Mouse (Mus musculus): ENCODE measurements around the gene Smtnl1. TPM values are rescaled to one million over a fixed set of nuclear protein-coding genes. Genes with fewer than 3 reads are reported as not detected.

The Smtnl1 gene
- polyA plus RNA-seq, 1 experiment from 2014 or later: 0.49 TPM

DNA sequence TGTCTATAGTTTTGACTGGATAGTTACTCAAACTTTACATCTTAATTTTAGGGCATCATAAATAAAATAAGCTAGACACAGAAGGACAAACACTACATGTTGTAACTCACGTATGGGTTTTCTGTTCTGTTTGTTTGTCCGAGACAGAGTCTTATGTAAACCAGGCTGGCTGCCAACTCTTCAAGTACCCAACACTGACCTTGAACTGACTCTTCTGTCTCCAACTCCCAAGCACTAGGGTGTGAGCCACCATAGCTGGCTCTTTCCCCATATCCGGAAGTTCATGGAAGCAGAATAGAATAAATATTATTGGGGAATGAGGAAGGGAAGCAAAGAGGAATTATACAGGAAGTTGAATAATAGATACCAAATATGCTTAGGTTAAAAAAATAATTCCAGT, 29.9 kb downstream of the Smtnl1 start:
- no peak overlapping the region for H3K4me3 ChIP-seq (replicated peaks)
- no peak overlapping the region for H3K27ac ChIP-seq
- H3K9ac ChIP-seq (replicated peaks): no peak overlapping the region
- 88% methylated on average over 3 of the region's 3 CpGs for WGBS
- H3K36me3 ChIP-seq: no peaks in the 10 kb centered on the region
- peaks cover 7% of the 10 kb centered on the region; the same call in 1 of the 2 replicates for H3K27me3 ChIP-seq
- ATAC-seq (ENCODE audit: insufficient number of reproducible peaks, insufficient read depth, low FRiP score, low TSS enrichment, low read depth): no peak
- peaks cover 9% of the 10 kb centered on the region; the same call in 1 of the 2 replicates for H3K9me3 ChIP-seq
- no peaks in the 10 kb centered on the region for H3K4me1 ChIP-seq (replicated peaks)
- H3K4me2 ChIP-seq: no peak overlapping the region

DNA sequence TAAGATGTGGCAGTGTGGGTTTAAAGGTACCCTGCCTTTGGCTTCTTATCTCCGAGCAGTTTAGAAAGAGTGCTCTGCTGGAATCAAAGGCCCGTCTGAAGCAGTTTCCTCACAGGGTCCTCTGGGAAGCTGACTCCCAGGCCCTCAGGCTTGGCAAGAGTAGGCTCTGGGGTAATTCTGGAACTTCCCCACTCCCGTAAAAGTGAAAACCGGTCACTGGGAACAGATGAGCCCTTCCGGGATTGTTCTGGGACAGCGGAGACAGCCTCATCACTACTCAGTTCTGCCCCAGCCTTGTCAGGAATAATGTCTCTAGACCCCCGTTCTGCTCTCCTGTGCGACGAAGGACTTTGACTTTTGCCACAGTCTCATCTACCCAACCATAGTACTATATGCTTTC, 32.0 kb downstream of the Smtnl1 start:
- WGBS: 50% methylated on average over 9 of the region's 9 CpGs
- peaks cover 7% of the 10 kb centered on the region; the same call in 1 of the 2 replicates for H3K27me3 ChIP-seq
- no peaks in the 10 kb centered on the region for H3K4me1 ChIP-seq (replicated peaks)
- no peak overlapping the region for H3K9ac ChIP-seq (replicated peaks)
- H3K36me3 ChIP-seq: no peaks in the 10 kb centered on the region
- peaks cover 5% of the 10 kb centered on the region; the same call in 1 of the 2 replicates for H3K9me3 ChIP-seq
- no peak overlapping the region for H3K4me3 ChIP-seq (replicated peaks)
- ATAC-seq (ENCODE audit: insufficient number of reproducible peaks, insufficient read depth, low FRiP score, low TSS enrichment, low read depth): no peak
- H3K27ac ChIP-seq: no peak overlapping the region
- H3K4me2 ChIP-seq: no peak overlapping the region

DNA sequence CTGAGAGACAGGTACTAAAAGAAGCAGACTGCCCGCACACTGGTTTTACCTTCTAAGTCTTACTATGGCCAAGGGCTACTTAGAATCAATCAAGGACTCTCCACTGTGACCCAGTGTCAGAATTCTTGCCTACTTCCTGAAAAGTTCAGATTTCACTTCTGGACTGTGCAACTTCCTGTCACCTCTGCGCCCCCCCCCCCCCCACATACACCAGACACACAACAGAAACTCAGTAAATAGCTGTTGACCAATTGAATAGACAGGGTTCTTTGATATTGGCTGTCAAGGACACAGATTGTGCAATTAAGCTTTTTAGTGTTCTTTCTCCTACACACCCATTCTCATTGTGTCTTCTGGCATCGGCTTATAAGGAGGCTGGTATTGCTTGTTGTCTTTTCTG, 34.1 kb downstream of the Smtnl1 start:
- H3K4me2 ChIP-seq: no peak overlapping the region
- ATAC-seq (ENCODE audit: insufficient number of reproducible peaks, insufficient read depth, low FRiP score, low TSS enrichment, low read depth): no peak
- no peak overlapping the region for H3K4me3 ChIP-seq (replicated peaks)
- no peaks in the 10 kb centered on the region for H3K9me3 ChIP-seq
- no peak overlapping the region for H3K9ac ChIP-seq (replicated peaks)
- WGBS: 86% methylated on average over 3 of the region's 3 CpGs
- H3K27ac ChIP-seq: no peak overlapping the region
- H3K36me3 ChIP-seq: no peaks in the 10 kb centered on the region
- peaks cover 11% of the 10 kb centered on the region; the same call in 1 of the 2 replicates for H3K27me3 ChIP-seq
- H3K4me1 ChIP-seq (replicated peaks): no peaks in the 10 kb centered on the region

DNA sequence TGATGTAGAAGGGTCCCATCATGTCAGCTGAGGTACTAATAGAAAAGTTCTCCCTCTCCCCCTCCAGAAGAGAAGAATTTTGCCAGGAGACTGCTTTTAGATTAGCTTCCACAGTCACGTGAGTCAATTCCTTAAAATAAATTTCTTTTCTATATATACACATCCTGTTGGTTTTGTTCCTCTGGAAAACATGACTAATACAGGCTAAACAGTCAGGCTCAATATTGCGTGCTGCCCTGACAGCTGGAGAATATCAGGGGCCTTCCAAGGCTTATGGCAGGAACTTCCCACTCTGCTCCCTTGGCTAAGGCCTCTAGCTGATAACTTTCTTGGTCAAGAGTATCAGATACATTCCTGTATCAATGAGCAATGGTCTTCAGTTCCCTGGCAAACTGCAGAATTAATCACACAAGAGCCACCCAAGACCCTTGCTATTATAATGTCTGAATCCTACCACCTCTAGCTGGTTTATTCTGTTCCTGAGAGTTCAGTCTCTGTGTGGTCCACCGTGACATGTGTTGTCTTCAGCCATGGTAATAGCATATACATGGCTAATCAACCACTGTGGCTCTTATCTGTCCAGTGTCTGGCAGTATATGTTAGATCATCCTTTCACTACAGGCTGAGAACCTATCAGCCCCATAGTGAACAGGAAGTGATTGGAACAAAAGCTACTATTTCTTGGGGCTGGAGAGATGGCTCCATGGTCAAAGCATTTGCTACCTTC, 38.4 kb downstream of the Smtnl1 start:
- Histone ChIP-seq H3K4me3 (replicated peaks) (no peak overlapping the region), H3K36me3 (no peaks in the 10 kb centered on the region), H3K4me2 (no peak overlapping the region), H3K9me3 (no peaks in the 10 kb centered on the region), H3K4me1 (replicated peaks) (no peaks in the 10 kb centered on the region), H3K9ac (replicated peaks) (no peak overlapping the region), H3K27ac (no peak overlapping the region), H3K27me3 (peaks cover 5% of the 10 kb centered on the region; the same call in 1 of the 2 replicates)
- 78% methylated on average over 3 of the region's 3 CpGs for WGBS
- ATAC-seq (ENCODE audit: insufficient number of reproducible peaks, insufficient read depth, low FRiP score, low TSS enrichment, low read depth): no peak

DNA sequence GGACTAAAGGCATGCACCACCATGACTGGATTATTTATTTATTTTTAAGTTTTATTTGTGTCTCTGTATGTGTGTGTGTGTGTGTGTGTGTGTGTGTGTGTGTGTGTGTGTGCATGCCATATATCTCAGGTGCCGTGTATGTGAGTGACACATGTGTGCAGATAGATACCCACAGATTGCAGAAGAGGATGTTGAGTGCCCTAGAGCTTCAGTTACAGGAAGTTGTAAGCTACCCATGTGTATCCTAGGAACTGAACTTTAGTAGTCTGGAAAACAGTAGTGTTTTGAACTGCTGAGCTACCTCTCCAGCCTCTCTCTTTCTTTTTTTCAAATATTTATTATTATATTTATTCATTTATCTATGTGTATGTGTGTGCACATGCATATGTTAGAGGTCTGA, 39.1 kb downstream of the Smtnl1 start:
- H3K36me3 ChIP-seq: no peaks in the 10 kb centered on the region
- ATAC-seq (ENCODE audit: insufficient number of reproducible peaks, insufficient read depth, low FRiP score, low TSS enrichment, low read depth): no peak
- no peaks in the 10 kb centered on the region for H3K4me1 ChIP-seq (replicated peaks)
- no peak overlapping the region for H3K4me2 ChIP-seq
- no peaks in the 10 kb centered on the region for H3K9me3 ChIP-seq
- WGBS: 58% methylated on average over 1 of the region's 1 CpGs
- H3K27ac ChIP-seq: no peak overlapping the region
- H3K4me3 ChIP-seq (replicated peaks): no peak overlapping the region
- peaks cover 5% of the 10 kb centered on the region; the same call in 1 of the 2 replicates for H3K27me3 ChIP-seq
- no peak overlapping the region for H3K9ac ChIP-seq (replicated peaks)

DNA sequence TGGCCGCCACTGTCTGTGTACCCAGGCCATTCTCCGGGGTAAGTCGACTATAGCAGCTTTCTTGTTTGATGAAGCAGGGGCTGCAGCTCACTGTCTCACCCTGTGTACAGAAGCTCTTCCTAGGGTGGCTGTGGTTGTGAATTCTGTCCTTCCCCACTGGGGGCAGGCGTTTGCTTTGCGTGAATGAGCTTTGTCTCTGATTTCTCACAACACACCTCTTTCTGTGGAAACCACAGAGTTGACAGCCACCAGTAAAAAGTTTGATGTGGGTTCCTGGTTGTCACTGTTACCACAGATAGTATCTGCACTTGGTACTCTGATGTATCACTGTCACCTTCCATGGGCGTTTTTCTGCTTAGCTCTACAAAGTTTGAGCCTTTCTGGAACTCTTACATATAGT, 43.2 kb downstream of the Smtnl1 start:
- H3K4me2 ChIP-seq: no peak overlapping the region
- no peaks in the 10 kb centered on the region for H3K9me3 ChIP-seq
- peaks cover 3% of the 10 kb centered on the region; the same call in 1 of the 2 replicates for H3K27me3 ChIP-seq
- H3K9ac ChIP-seq (replicated peaks): no peak overlapping the region
- no peak overlapping the region for H3K27ac ChIP-seq
- H3K4me3 ChIP-seq (replicated peaks): no peak overlapping the region
- ATAC-seq (ENCODE audit: insufficient number of reproducible peaks, insufficient read depth, low FRiP score, low TSS enrichment, low read depth): no peak
- no peaks in the 10 kb centered on the region for H3K36me3 ChIP-seq
- WGBS: 59% methylated on average over 6 of the region's 6 CpGs
- peaks cover 11% of the 10 kb centered on the region for H3K4me1 ChIP-seq (replicated peaks)

DNA sequence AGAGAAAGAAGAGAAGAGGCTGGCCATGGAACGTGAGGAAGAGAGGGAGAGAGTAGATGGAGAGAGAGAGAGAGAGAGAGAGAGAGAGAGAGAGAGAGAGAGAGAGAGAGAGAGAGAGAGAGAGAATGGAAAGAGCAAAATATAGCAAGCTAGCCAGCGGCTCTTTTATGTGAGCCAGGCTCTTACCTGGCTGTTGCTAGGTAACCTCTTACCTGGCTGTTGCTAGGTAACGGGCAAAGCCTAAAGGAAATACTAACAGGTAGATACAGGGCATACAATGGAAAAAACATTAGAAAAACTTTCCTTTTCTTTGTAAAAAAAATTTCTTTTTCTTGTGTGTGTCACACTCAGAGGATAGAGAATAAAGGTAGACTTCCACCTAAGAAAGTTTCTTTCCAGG, 44.7 kb downstream of the Smtnl1 start:
- no peaks in the 10 kb centered on the region for H3K36me3 ChIP-seq
- no peaks in the 10 kb centered on the region for H3K27me3 ChIP-seq
- 60% methylated on average over 3 of the region's 3 CpGs for WGBS
- no peak overlapping the region for H3K9ac ChIP-seq (replicated peaks)
- peaks cover 14% of the 10 kb centered on the region for H3K4me1 ChIP-seq (replicated peaks)
- H3K4me2 ChIP-seq: no peak overlapping the region
- ATAC-seq (ENCODE audit: insufficient number of reproducible peaks, insufficient read depth, low FRiP score, low TSS enrichment, low read depth): no peak
- H3K4me3 ChIP-seq (replicated peaks): no peak overlapping the region
- no peak overlapping the region for H3K27ac ChIP-seq
- H3K9me3 ChIP-seq: no peaks in the 10 kb centered on the region

DNA sequence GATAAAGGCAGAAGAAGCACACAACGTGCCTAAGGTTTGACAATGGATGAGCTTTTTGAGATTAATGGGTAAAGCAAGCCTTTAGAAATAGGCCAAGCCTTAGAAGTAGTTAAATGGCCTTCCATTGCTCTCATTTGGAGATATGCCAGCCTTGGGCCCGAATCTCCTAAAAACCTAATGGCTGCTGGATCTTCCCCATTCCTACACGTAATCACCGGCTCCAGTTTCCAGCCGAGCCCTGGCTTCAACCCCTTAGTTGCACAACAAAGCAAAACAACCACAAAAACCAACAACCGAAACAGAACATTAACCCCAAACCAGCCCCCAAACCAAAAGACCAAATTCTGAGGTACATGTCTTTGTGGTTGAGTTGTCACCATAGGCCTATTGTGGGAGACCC, 46.8 kb downstream of the Smtnl1 start:
- 88% methylated on average over 6 of the region's 6 CpGs for WGBS
- H3K27ac ChIP-seq: no peak overlapping the region

DNA sequence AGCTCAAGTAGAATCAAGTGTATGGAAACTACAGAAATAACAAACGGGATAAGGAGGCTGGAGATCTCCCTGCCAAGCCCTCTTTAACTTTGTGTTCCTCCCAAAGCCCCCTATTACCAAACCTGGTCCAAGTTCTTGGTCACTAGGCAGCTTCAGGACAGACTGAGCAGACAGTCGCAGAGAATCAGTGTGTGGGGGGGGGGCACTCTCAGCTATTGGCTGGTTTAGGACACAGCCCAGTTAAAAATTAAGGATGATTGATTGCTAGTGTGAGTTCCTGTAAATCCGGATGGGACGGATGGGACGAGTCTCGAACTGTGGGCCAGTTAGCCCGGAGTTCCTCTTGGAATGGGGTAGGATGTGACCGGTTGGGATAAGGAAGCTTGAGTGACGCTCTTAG, 47.2 kb downstream of the Smtnl1 start, which contains the start of gene Serping1:
TSS of gene Serping1 (minus strand) at position 204 of the 400 bp plus-strand sequence.
- peaks cover 14% of the 10 kb centered on the region for H3K4me1 ChIP-seq (replicated peaks)
- peak within 1 kb of the TSS; percentile 56 for H3K9ac ChIP-seq (replicated peaks)
- no peaks in the 10 kb centered on the region for H3K9me3 ChIP-seq
- peak within 1 kb of the TSS; percentile 62 for H3K4me2 ChIP-seq
- peak within 1 kb of the TSS; percentile 78 for H3K27ac ChIP-seq
- no peaks in the 10 kb centered on the region for H3K27me3 ChIP-seq
- no peaks in the 10 kb centered on the region for H3K36me3 ChIP-seq
- WGBS: 65% methylated on average over 9 of the region's 9 CpGs
- ATAC-seq (ENCODE audit: insufficient number of reproducible peaks, insufficient read depth, low FRiP score, low TSS enrichment, low read depth): no peak
- peak within 1 kb of the TSS; percentile 37 for H3K4me3 ChIP-seq (replicated peaks)

More for the DNA sequence above, 46.8 kb downstream of the Smtnl1 start:
- Histone ChIP-seq H3K27me3 (no peaks in the 10 kb centered on the region), H3K9me3 (no peaks in the 10 kb centered on the region), H3K9ac (replicated peaks) (no peak overlapping the region), H3K4me1 (replicated peaks) (peaks cover 14% of the 10 kb centered on the region), H3K4me2 (no peak overlapping the region), H3K4me3 (replicated peaks) (no peak overlapping the region), H3K36me3 (no peaks in the 10 kb centered on the region)
- ATAC-seq (ENCODE audit: insufficient number of reproducible peaks, insufficient read depth, low FRiP score, low TSS enrichment, low read depth): no peak

DNA sequence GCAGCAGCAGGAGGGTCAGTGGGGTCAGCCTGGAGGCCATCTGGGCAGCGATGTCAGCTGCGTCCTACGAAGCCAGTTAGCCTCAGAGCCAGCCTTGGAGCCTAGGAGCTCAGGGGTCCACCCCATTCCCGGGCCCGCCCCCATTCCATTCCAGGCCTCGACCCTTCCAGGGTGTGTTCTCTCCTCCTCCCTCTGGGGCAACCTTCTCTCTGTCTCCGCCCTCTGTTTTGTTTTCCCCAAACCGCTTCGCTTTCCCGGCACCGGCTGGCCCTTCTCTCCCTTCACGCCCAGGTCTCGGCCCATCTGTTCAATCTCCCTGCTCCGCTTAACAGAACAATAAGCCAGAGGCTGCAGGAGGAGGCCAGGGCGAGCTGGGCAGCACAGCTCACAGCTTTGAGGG, 47.7 kb downstream of the Smtnl1 start:
- peak; percentile 83 for ATAC-seq (ENCODE audit: insufficient number of reproducible peaks, insufficient read depth, low FRiP score, low TSS enrichment, low read depth)
- Histone ChIP-seq H3K9me3 (no peaks in the 10 kb centered on the region), H3K4me2 (peak overlapping the region; percentile 62), H3K36me3 (no peaks in the 10 kb centered on the region), H3K4me1 (replicated peaks) (peaks cover 14% of the 10 kb centered on the region), H3K9ac (replicated peaks) (peak overlapping the region; percentile 56), H3K27ac (peak overlapping the region; percentile 78), H3K4me3 (replicated peaks) (peak overlapping the region; percentile 37), H3K27me3 (no peaks in the 10 kb centered on the region)
- 0% methylated on average over 15 of the region's 15 CpGs for WGBS

DNA sequence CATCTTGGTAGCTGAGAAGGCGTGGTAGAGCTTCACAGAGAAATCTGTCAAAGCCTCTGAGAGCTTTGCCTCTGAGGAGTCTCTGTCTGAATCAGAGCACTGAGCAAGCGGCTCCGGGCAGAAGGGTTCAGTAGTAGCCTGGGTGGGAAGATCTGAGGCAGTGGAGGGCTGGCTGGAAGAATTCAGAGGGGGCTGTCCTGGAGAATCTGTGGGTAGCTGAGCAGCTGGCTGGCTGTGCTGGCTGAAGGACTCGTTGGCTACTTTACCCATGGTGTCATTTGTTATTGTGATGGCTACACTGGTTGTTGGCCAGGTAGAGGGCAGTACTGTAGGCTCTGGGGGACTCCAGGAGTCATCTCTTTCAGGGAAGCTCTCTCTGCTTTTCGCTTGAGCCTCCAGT, 49.3 kb downstream of the Smtnl1 start:
- peaks cover 14% of the 10 kb centered on the region for H3K4me1 ChIP-seq (replicated peaks)
- 0 out of 2 replicates have a peak overlapping the region, but pooled peaks have one; percentile 27 for H3K9ac ChIP-seq (replicated peaks)
- no peak overlapping the region for H3K27ac ChIP-seq
- no peaks in the 10 kb centered on the region for H3K27me3 ChIP-seq
- ATAC-seq (ENCODE audit: insufficient number of reproducible peaks, insufficient read depth, low FRiP score, low TSS enrichment, low read depth): no peak
- no peak overlapping the region for H3K4me3 ChIP-seq (replicated peaks)
- 81% methylated on average over 5 of the region's 5 CpGs for WGBS
- H3K4me2 ChIP-seq: no peak overlapping the region
- no peaks in the 10 kb centered on the region for H3K36me3 ChIP-seq
- no peaks in the 10 kb centered on the region for H3K9me3 ChIP-seq

DNA sequence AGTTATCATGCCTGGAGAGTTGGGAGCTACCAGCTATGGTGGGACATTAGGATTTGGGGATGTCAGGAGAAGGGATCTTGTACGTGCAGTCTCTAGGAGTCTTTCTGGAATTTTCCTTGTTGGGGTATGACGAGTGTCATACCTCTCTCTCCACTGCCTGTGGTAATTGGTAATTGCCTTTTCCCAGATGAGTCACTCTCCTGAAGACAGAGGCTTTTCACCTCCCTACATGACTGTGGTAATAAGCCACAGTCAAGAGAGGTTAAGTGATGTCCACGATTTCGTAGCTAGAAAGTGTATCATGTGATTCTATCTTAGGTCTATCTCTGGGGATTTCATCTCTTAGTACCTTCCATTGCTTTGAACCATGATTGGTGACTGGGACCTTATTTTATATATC, 50.0 kb downstream of the Smtnl1 start:
- H3K27ac ChIP-seq: no peak overlapping the region
- ATAC-seq (ENCODE audit: insufficient number of reproducible peaks, insufficient read depth, low FRiP score, low TSS enrichment, low read depth): no peak
- no peaks in the 10 kb centered on the region for H3K27me3 ChIP-seq
- H3K4me2 ChIP-seq: no peak overlapping the region
- H3K36me3 ChIP-seq: no peaks in the 10 kb centered on the region
- no peaks in the 10 kb centered on the region for H3K9me3 ChIP-seq
- peaks cover 14% of the 10 kb centered on the region for H3K4me1 ChIP-seq (replicated peaks)
- 87% methylated on average over 4 of the region's 4 CpGs for WGBS
- H3K9ac ChIP-seq (replicated peaks): no peak overlapping the region
- H3K4me3 ChIP-seq (replicated peaks): no peak overlapping the region

Data from limb, embryonic 12.5 days (tissue).